Mouse (Mus musculus): ENCODE data around the gene Pa2g4.
"Not testable (repeated sequence)": the region's sequence is repeated elsewhere in the genome, so short reads cannot be mapped to it uniquely, and the experiment has no call there.

The Pa2g4 gene

GRCm38 (mm10) chr10:128579298-128579697, 13.5 kb upstream of the Pa2g4 start:
- DNase-seq (ENCODE audit: low spot score), result no peak

- no peak for DNase-seq (ENCODE audit: low spot score)
These were observed 12.5 kb upstream of the Pa2g4 start for GRCm38 (mm10) chr10:128578330-128578729.

- no peak for DNase-seq (ENCODE audit: low spot score)
These were observed 9.3 kb upstream of the Pa2g4 start for GRCm38 (mm10) chr10:128575063-128575462.

GRCm38 (mm10) chr10:128565206-128565787, 490 bp downstream of the Pa2g4 start:
- no peak for DNase-seq (ENCODE audit: low spot score)

- DNase-seq (ENCODE audit: low spot score), result no peak
These were observed 2.2 kb downstream of the Pa2g4 start for GRCm38 (mm10) chr10:128563544-128563943.

GRCm38 (mm10) chr10:128556963-128557362, 8.8 kb downstream of the Pa2g4 start:
- no peak for DNase-seq (ENCODE audit: low spot score)

- no peak for DNase-seq (ENCODE audit: low spot score)
These were observed 9.5 kb downstream of the Pa2g4 start for GRCm38 (mm10) chr10:128556286-128556685.

GRCm38 (mm10) chr10:128555567-128555966, 10.2 kb downstream of the Pa2g4 start:
- not testable (repeated sequence) for DNase-seq (ENCODE audit: low spot score)

GRCm38 (mm10) chr10:128550144-128550823, 15.5 kb downstream of the Pa2g4 start:
- DNase-seq (ENCODE audit: low spot score), result not testable (repeated sequence)

- not testable (repeated sequence) for DNase-seq (ENCODE audit: low spot score)
These were observed 16.1 kb downstream of the Pa2g4 start for GRCm38 (mm10) chr10:128549682-128550057.

- DNase-seq (ENCODE audit: low spot score), result peak; percentile 89
These were observed 16.7 kb downstream of the Pa2g4 start, which contains the start of gene Rpl41 for GRCm38 (mm10) chr10:128548947-128549681. TSS of gene Rpl41 (minus strand) at chr10:128549305.

- not testable (repeated sequence) for DNase-seq (ENCODE audit: low spot score)
These were observed 17.6 kb downstream of the Pa2g4 start for GRCm38 (mm10) chr10:128548051-128548791.

- peak; percentile 91 for DNase-seq (ENCODE audit: low spot score)
These were observed 18.3 kb downstream of the Pa2g4 start, which contains the start of gene Zc3h10 for GRCm38 (mm10) chr10:128547361-128548032. TSS of gene Zc3h10 (minus strand) at chr10:128547774.

GRCm38 (mm10) chr10:128546787-128547186, 19.0 kb downstream of the Pa2g4 start:
- no peak for DNase-seq (ENCODE audit: low spot score)

- DNase-seq (ENCODE audit: low spot score), result no peak
These were observed 19.4 kb downstream of the Pa2g4 start for GRCm38 (mm10) chr10:128546361-128546760.

GRCm38 (mm10) chr10:128545570-128545898, 20.3 kb downstream of the Pa2g4 start:
- no peak for DNase-seq (ENCODE audit: low spot score)

GRCm38 (mm10) chr10:128544674-128545569, 20.9 kb downstream of the Pa2g4 start:
- DNase-seq (ENCODE audit: low spot score), result no peak

GRCm38 (mm10) chr10:128544151-128544657, 21.6 kb downstream of the Pa2g4 start:
- no peak for DNase-seq (ENCODE audit: low spot score)

- DNase-seq (ENCODE audit: low spot score), result no peak
These were observed 22.7 kb downstream of the Pa2g4 start for GRCm38 (mm10) chr10:128543100-128543499.

GRCm38 (mm10) chr10:128538340-128538870, 27.4 kb downstream of the Pa2g4 start:
- DNase-seq (ENCODE audit: low spot score), result no peak
